Mouse (Mus musculus) cerebellum, adult 2 months (tissue): Measurements from ENCODE around the gene Spry1. TPM values are rescaled to one million over a fixed set of nuclear protein-coding genes. Genes with fewer than 3 reads are reported as not detected.
A peak's percentile ranks its signal among the peaks of the same experiment; 100 is the strongest.

Experiments
- DNase-seq, 2 experiments: peaks; one replicate each; pipeline ENCODE4 v3.0.0; 2021
- H3K27ac ChIP-seq: fragments of 200-500 bp; 2 replicates; pipeline ENCODE4 v1.5.1; 2012; ENCODE audit warnings: low read length, control low read depth, inconsistent platforms; ENCODE audit not compliant: insufficient read depth
- H3K27me3 ChIP-seq: fragments of 200-500 bp; 2 replicates; pipeline ENCODE4 v1.6.1; 2012; ENCODE audit warnings: inconsistent platforms, mild to moderate bottlenecking, low read length, moderate library complexity; ENCODE audit not compliant: control insufficient read depth, insufficient read depth
- H3K4me1 ChIP-seq: fragments of 200-500 bp; 2 replicates; pipeline ENCODE4 v1.6.1; 2011; ENCODE audit warnings: low read length; ENCODE audit not compliant: control insufficient read depth, insufficient read depth
- H3K4me3 ChIP-seq: fragments of 200-500 bp; replicated peaks from 2 replicates; pipeline ENCODE3; 2011; ENCODE audit warnings: mild to moderate bottlenecking, low read depth, low read length, control low read depth; ENCODE audit not compliant: insufficient read depth
- CTCF ChIP-seq: fragments of 200-500 bp; IDR thresholded peaks from 2 replicates; pipeline ENCODE4 v1.5.1; 2011; ENCODE audit warnings: low read depth, mild to moderate bottlenecking, control low read depth, low read length, moderate library complexity, borderline replicate concordance; ENCODE audit not compliant: insufficient read depth
- POLR2A ChIP-seq: fragments of 200-500 bp; IDR thresholded peaks from 2 replicates; pipeline ENCODE4 v1.6.1; 2011; ENCODE audit warnings: low read length, control low read depth, borderline replicate concordance; ENCODE audit not compliant: insufficient read depth
- WGBS: fragments of 180-500 bp; shearing (Covaris S2); methylation state at CpG from one replicate; pipeline ENCODE4 v1.1.7; 2018; 5-methylcytosine and 5-hydroxymethylcytosine counted together
- polyA plus RNA-seq: library from polyadenylated mRNA; depleted of rRNA; stranded (reverse); fragments of >200 nt; gene quantifications from 2 replicates; pipeline ENCODE4 v1.2.3, GENCODE M21; 2012

The Spry1 gene
- polyA plus RNA-seq, 1 experiment: 11.6 TPM

- Histone ChIP-seq H3K4me1 (no peaks in the 10 kb centered on the region; the same call in 1 of the 2 replicates), H3K27ac (no peak overlapping the region), H3K27me3 (no peaks in the 10 kb centered on the region), H3K4me3 (no peak overlapping the region)
- DNase-seq: peak; percentile 9 to 20
- WGBS: 84% methylated on average over 21 of the region's 21 CpGs
- TF ChIP-seq POLR2A (no peak), CTCF (no peak)
Observed at GRCm38 (mm10) chr3:37642681-37643214, 3.0 kb downstream of the Spry1 start.

GRCm38 (mm10) chr3:37643411-37643810, 3.7 kb downstream of the Spry1 start:
- no peaks in the 10 kb centered on the region; the same call in 1 of the 2 replicates for H3K4me1 ChIP-seq
- H3K27me3 ChIP-seq: no peaks in the 10 kb centered on the region
- TF ChIP-seq CTCF: no peak
- TF ChIP-seq POLR2A: no peak
- H3K4me3 ChIP-seq: no peak overlapping the region
- WGBS: 87% methylated on average over 13 of the region's 13 CpGs
- DNase-seq: no peak
- no peak overlapping the region for H3K27ac ChIP-seq

- no peak for DNase-seq
- no peak overlapping the region for H3K27ac ChIP-seq
- no peak for TF ChIP-seq POLR2A
- no peak for TF ChIP-seq CTCF
- H3K4me1 ChIP-seq: no peaks in the 10 kb centered on the region; the same call in 1 of the 2 replicates
- WGBS: 67% methylated on average over 8 of the region's 8 CpGs
- H3K27me3 ChIP-seq: no peaks in the 10 kb centered on the region
- no peak overlapping the region for H3K4me3 ChIP-seq
Observed at GRCm38 (mm10) chr3:37643903-37644302, 4.2 kb downstream of the Spry1 start.

- TF ChIP-seq CTCF (no peak), POLR2A (no peak)
- H3K27ac ChIP-seq: no peak overlapping the region
- 79% methylated on average over 6 of the region's 6 CpGs for WGBS
- H3K4me1 ChIP-seq: no peaks in the 10 kb centered on the region; the same call in 1 of the 2 replicates
- no peaks in the 10 kb centered on the region for H3K27me3 ChIP-seq
- no peak for DNase-seq
- no peak overlapping the region for H3K4me3 ChIP-seq
Observed at GRCm38 (mm10) chr3:37645061-37645460, 5.3 kb downstream of the Spry1 start.

DNA sequence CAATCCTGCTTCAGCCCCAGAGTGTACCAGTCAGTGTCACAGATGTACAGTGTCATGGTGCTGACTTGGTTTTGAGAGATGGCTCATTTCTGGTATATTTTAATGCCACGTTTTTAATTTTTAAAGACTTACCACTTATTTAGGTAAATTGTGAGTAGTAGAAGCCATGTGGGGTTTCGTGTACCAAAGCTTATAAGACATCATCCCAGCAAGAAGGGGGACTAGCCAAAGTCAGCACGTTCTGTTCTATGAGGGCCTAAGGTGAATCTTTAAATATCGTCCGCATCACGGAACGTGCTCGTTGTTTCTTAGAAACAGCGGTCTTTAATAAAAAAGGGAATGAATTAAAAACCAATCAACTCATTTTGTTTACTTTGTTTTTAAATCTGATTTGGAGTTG, 6.5 kb downstream of the Spry1 start:
- TF ChIP-seq CTCF: no peak
- TF ChIP-seq POLR2A: no peak
- WGBS: 93% methylated on average over 9 of the region's 9 CpGs
- DNase-seq: no peak
- no peak overlapping the region for H3K27ac ChIP-seq
- no peaks in the 10 kb centered on the region; the same call in 1 of the 2 replicates for H3K4me1 ChIP-seq
- no peaks in the 10 kb centered on the region for H3K27me3 ChIP-seq
- H3K4me3 ChIP-seq: no peak overlapping the region

DNA sequence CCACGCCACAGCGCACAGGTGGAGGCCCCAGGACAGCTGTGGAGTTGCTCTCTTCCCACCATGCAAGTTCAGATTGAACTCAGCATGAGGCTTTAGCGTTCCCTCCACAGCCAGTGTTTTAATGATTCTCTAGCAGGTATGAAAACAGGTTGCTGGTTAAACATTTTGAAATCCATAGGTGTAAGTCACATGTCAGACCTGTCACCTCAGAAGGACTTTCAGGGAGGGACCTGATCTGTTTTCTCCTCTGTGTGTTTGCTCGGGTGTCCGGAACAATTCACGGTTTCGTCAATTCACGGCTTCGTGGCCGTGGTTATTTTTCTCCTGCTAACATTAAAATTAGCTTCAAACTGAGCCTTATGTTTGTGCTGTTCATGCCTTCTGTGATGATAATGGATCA, 7.5 kb downstream of the Spry1 start:
- no peaks in the 10 kb centered on the region; the same call in 1 of the 2 replicates for H3K4me1 ChIP-seq
- no peak for DNase-seq
- H3K4me3 ChIP-seq: no peak overlapping the region
- H3K27me3 ChIP-seq: no peaks in the 10 kb centered on the region
- 66% methylated on average over 10 of the region's 10 CpGs for WGBS
- TF ChIP-seq CTCF (no peak), POLR2A (no peak)
- H3K27ac ChIP-seq: no peak overlapping the region

DNA sequence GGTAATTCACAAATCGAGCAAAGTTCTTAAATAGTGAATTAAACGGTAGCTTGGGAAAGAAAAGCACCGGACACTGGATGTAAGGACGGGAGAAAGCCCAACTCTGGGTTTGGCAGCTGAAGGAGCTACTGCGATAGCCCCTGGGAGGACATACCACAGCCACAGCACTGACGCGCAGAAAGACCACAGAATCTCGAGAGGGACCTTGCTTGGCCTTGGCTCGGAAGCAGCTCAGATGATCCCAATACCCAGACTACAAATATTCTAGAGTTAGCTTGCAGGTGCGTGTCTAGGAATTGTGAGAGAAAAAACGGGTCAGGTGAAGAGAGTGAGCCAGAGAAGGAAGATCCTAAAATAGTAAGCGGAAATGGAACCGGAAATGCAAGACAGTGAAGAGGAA, 8.5 kb downstream of the Spry1 start:
- TF ChIP-seq CTCF (no peak), POLR2A (no peak)
- H3K27me3 ChIP-seq: no peaks in the 10 kb centered on the region
- no peak for DNase-seq
- H3K4me1 ChIP-seq: no peaks in the 10 kb centered on the region
- H3K27ac ChIP-seq: no peak overlapping the region
- H3K4me3 ChIP-seq: no peak overlapping the region
- WGBS: 75% methylated on average over 13 of the region's 13 CpGs

GRCm38 (mm10) chr3:37649281-37649680, 9.5 kb downstream of the Spry1 start:
- TF ChIP-seq POLR2A: no peak
- TF ChIP-seq CTCF: no peak
- no peak overlapping the region for H3K27ac ChIP-seq
- WGBS: 77% methylated on average over 6 of the region's 6 CpGs
- DNase-seq: no peak
- H3K27me3 ChIP-seq: no peaks in the 10 kb centered on the region
- no peak overlapping the region for H3K4me3 ChIP-seq
- no peaks in the 10 kb centered on the region for H3K4me1 ChIP-seq

DNA sequence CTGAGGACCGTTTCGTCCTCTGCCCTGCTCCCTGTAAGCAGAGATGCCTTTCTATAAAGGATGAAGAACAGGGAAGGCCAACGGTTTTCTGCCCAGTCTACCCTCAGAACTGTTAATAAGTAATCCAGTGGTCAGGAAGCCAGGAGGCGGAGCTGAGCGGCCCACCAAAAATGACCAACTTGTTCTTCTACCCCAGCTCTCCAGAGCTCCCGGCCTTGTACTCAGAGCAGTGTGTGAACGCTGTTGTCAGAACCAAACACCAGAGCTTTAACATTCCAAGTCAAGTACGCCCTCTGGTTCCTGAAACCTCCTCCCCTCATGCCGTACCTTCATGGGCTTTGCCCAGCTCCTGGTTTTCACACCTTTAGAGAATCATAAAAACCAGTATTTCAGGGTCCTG, 12.8 kb downstream of the Spry1 start:
- TF ChIP-seq POLR2A: no peak
- TF ChIP-seq CTCF: no peak
- Histone ChIP-seq H3K4me1 (no peaks in the 10 kb centered on the region), H3K27me3 (no peaks in the 10 kb centered on the region), H3K27ac (no peak overlapping the region), H3K4me3 (no peak overlapping the region)
- 91% methylated on average over 9 of the region's 9 CpGs for WGBS
- no peak for DNase-seq
